Mouse (Mus musculus) layer of hippocampus, postnatal 36 days (tissue): Measurements from ENCODE around the gene Itih3. TPM values are rescaled to one million over a fixed set of nuclear protein-coding genes. Genes with fewer than 3 reads are reported as not detected.

Experiments used
- total RNA-seq, 2 experiments: library from RNA; stranded (reverse); gene quantifications; 2 replicates each; pipeline ENCODE4 v1.2.3; 2021

The Itih3 gene
- total RNA-seq, 2 experiments from 2014 or later = 23.5 to 25.9 TPM

Other genes with a start within 250 kb of the Itih3 start
- 10 to 100 TPM; 32.3 to 33.0 TPM for gene Sfmbt1, start 208.9 kb downstream of the Itih3 start, total RNA-seq
- gene Tmem110, start 98.2 kb downstream of the Itih3 start, total RNA-seq = 10 to 100 TPM; 19.7 to 23.9 TPM
- 1 to 10 TPM; 2.2 to 2.7 TPM for gene Mustn1, start 44.6 kb downstream of the Itih3 start, total RNA-seq
- not detected for gene Itih4, start 37.3 kb downstream of the Itih3 start, total RNA-seq
- gene Itih1, start 19.5 kb upstream of the Itih3 start, total RNA-seq = not detected
- 10 to 100 TPM; 18.2 to 18.5 TPM for gene Nek4, start 27.6 kb upstream of the Itih3 start, total RNA-seq
- gene Glt8d1, start 77.6 kb upstream of the Itih3 start, total RNA-seq = 10 to 100 TPM; 46.4 to 50.6 TPM
- gene Spcs1, start 77.9 kb upstream of the Itih3 start, total RNA-seq = 100 to 1,000 TPM; 169 to 190 TPM
- 10 to 100 TPM; 51.6 to 58.4 TPM for gene Pbrm1, start 95.4 kb upstream of the Itih3 start, total RNA-seq
- gene Gnl3, start 95.4 kb upstream of the Itih3 start, total RNA-seq = 10 to 100 TPM; 47.7 to 49.2 TPM
- 10 to 100 TPM; 24.6 to 27.7 TPM for gene Smim4, start 205.2 kb upstream of the Itih3 start, total RNA-seq
- 10 to 100 TPM; 12.4 to 13.6 TPM for gene Nt5dc2, start 207.3 kb upstream of the Itih3 start, total RNA-seq
- gene Stab1, start 244.9 kb upstream of the Itih3 start, total RNA-seq = 10 to 100 TPM; 16.6 to 24.0 TPM